Mouse (Mus musculus) heart, postnatal 0 days (tissue): ENCODE results near the gene Hsd17b14.

Experiments used
- CTCF ChIP-seq: IDR thresholded peaks from 2 replicates; pipeline ENCODE4 v1.5.1; 2016; ENCODE audit warnings: antibody characterized with exemption, control low read depth, low read depth
- EP300 ChIP-seq: IDR thresholded peaks from 2 replicates; pipeline ENCODE4 v1.6.1; 2016; ENCODE audit warnings: antibody characterized with exemption, low read depth

GRCm38 (mm10) chr7:45595176-45595575 is 40.5 kb downstream of the Hsd17b14 start:
- TF ChIP-seq CTCF (no peak), EP300 (no peak)
